Comparison of ENCODE assay signal across 12 mouse cellular contexts in the genomic region with DNA sequence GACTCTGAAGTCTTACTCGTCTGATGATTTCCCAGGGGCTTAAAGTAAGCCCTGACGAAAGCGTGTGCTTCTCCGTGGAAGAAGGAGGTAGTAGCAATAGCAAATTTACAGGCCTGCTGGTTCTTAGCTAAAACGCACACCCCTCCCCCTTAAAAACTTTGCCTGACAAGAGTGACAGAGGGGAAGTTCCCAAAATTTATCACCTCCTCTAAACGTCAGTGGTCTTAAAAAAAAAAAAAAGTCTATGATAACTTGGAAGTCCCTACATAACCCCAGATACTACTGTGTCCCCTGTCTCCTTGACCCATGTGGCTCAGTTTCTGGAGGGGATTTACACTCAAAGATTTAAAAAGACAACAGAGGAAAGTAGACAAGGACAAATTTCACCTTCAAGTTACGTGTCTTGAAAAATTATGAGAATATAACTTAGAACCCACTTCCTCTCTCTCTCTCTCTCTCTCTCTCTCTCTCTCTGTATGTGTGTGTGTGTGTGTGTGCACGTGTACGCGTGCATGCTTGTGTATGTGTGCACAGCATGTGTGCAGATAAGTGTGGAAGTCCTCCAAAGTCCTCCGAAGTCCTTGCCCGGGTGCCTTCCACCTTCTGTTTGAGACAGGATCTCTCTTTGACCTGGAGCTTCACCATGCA.
"Had no signal": no experiment of that assay in that cellular context is flagged by ENCODE, and none has a peak within 500 bp of the region (broad histone marks: within the 10 kb centered on the region; RNA-seq: fewer than 3 reads in every experiment).

No protein-coding gene starts in this region.

- H3K4me1 ChIP-seq: limb, embryonic 13.5 days had no signal

- DNase-seq: kidney, adult 9 months; kidney, postnatal 10 days; kidney, postnatal 4 days; left cerebral cortex, postnatal 4 days; lung, adult 18-20 months; midbrain, embryonic 14.5 days; thymus, postnatal 25 days had no signal

- H3K4me2 ChIP-seq: limb, embryonic 13.5 days; neural tube, embryonic 13.5 days had no signal

- H3K9ac ChIP-seq: limb, embryonic 13.5 days; liver, embryonic 14.5 days; neural tube, embryonic 13.5 days had no signal

- H3K27ac ChIP-seq: limb, embryonic 13.5 days; liver, embryonic 14.5 days; neural tube, embryonic 13.5 days; stomach, postnatal 0 days had no signal

- H3K36me3 ChIP-seq: limb, embryonic 13.5 days; neural tube, embryonic 13.5 days had no signal

- H3K9me3 ChIP-seq: limb, embryonic 13.5 days; neural tube, embryonic 13.5 days had no signal

- H3K27me3 ChIP-seq: limb, embryonic 13.5 days; neural tube, embryonic 13.5 days had no signal

- H3K4me3 ChIP-seq: layer of hippocampus, adult 2 months; limb, embryonic 13.5 days; neural tube, embryonic 13.5 days had no signal
